In genomic region chr9:103490439-103490838, GRCm38 (mm10) we compare ENCODE assay signal across 8 mouse cellular contexts. TPM values are rescaled to one million over a fixed set of nuclear protein-coding genes. Genes with fewer than 3 reads are reported as not detected.
DNase-seq lines count a peak whose midpoint lies in the region; ATAC-seq and TF ChIP-seq lines count a peak whose summit lies in the region.
"Had no signal": no experiment of that assay in that cellular context is flagged by ENCODE, and none has a peak within 500 bp of the region (broad histone marks: within the 10 kb centered on the region; RNA-seq: fewer than 3 reads in every experiment).

No protein-coding gene starts in this region.

- H3K36me3 ChIP-seq in intestine, postnatal 0 days (ENCODE audit: control insufficient read depth, insufficient read depth): no peaks in the 10 kb centered on the region
- no peaks in the 10 kb centered on the region for H3K36me3 ChIP-seq in midbrain, embryonic 14.5 days (ENCODE audit: control insufficient read depth, insufficient read depth, low read length)
- no peaks in the 10 kb centered on the region for H3K36me3 ChIP-seq in spleen, adult 2 months (ENCODE audit: control insufficient read depth, insufficient read depth, low read length)

- no peak for TF ChIP-seq POLR2A in spleen, adult 2 months (IDR thresholded peaks at IDR 0.05; ENCODE audit: low read depth, low read length)

- H3K9me3 ChIP-seq in intestine, postnatal 0 days (ENCODE audit: control insufficient read depth): no peaks in the 10 kb centered on the region
- H3K9me3 ChIP-seq in midbrain, embryonic 14.5 days (ENCODE audit: control insufficient read depth, low read length): no peaks in the 10 kb centered on the region

- 23% methylated on average over 2 of the region's 2 CpGs for WGBS in intestine, postnatal 0 days
- WGBS in midbrain, embryonic 14.5 days: 26% methylated on average over 2 of the region's 2 CpGs
- 31% methylated on average over 2 of the region's 2 CpGs for WGBS in spleen, adult 2 months

- no peak overlapping the region for H3K27ac ChIP-seq in intestine, postnatal 0 days (ENCODE audit: low read depth, low read length)
- H3K27ac ChIP-seq in midbrain, embryonic 14.5 days (replicated peaks; ENCODE audit: low read depth, low read length): no peak overlapping the region
- peak overlapping the region; percentile 66; the same call in 1 of the 2 replicates for H3K27ac ChIP-seq in spleen, adult 2 months (ENCODE audit: insufficient read depth, low read length)

- no peaks in the 10 kb centered on the region for H3K4me1 ChIP-seq in intestine, postnatal 0 days (replicated peaks; ENCODE audit: control insufficient read depth, insufficient read depth, low read length)
- H3K4me1 ChIP-seq in midbrain, embryonic 14.5 days (ENCODE audit: control insufficient read depth, insufficient read depth, low read length): peaks cover 12% of the 10 kb centered on the region; the same call in 1 of the 2 replicates
- H3K4me1 ChIP-seq in spleen, adult 2 months (ENCODE audit: control insufficient read depth, insufficient read depth, insufficient read length): peaks cover 17% of the 10 kb centered on the region; the same call in 1 of the 2 replicates

- no peaks in the 10 kb centered on the region for H3K27me3 ChIP-seq in intestine, postnatal 0 days (replicated peaks; ENCODE audit: control insufficient read depth, insufficient read depth, low read length)
- H3K27me3 ChIP-seq in midbrain, embryonic 14.5 days (ENCODE audit: control insufficient read depth, insufficient read depth, low read length): no peaks in the 10 kb centered on the region
- no peaks in the 10 kb centered on the region for H3K27me3 ChIP-seq in spleen, adult 2 months (ENCODE audit: control insufficient read depth, insufficient read depth, low read length)

- DNase-seq in adrenal gland, adult (ENCODE audit: inconsistent age in 2 of 2, low spot score in 1 of 2): peak; percentile 74 to 93
- peak; percentile 46 for DNase-seq in gastrocnemius, postnatal 25 days
- peak; percentile 87 for DNase-seq in left cerebral cortex, postnatal 4 days
- peak; percentile 85 for DNase-seq in midbrain, embryonic 14.5 days
- peak; percentile 30 to 80 for DNase-seq in spleen, adult 2 months (ENCODE audit: low read depth in 1 of 2, low spot score in 2 of 2)

- H3K9ac ChIP-seq in intestine, postnatal 0 days (ENCODE audit: low read depth, low read length): no peak overlapping the region
- H3K9ac ChIP-seq in midbrain, embryonic 14.5 days (replicated peaks; ENCODE audit: low read length): no peak overlapping the region

- no peak overlapping the region for H3K4me3 ChIP-seq in intestine, postnatal 0 days (ENCODE audit: low read depth, low read length)
- H3K4me3 ChIP-seq in midbrain, embryonic 14.5 days (replicated peaks; ENCODE audit: low read depth, low read length): no peak overlapping the region
- H3K4me3 ChIP-seq in spleen, adult 2 months (ENCODE audit: extremely low read depth, insufficient read depth, insufficient read length): no peak overlapping the region
- H3K4me3 ChIP-seq: myocyte had no signal

- peak; percentile 98 for TF ChIP-seq CTCF in intestine, postnatal 0 days (IDR thresholded peaks at IDR 0.05; ENCODE audit: low read depth)
- peak; percentile 89; the same call in 1 of the 2 replicates for TF ChIP-seq CTCF in spleen, adult 2 months (IDR thresholded peaks at IDR 0.05; ENCODE audit: extremely low read depth, insufficient read depth, insufficient read length, insufficient replicate concordance)

- peak; percentile 61 for ATAC-seq in common myeloid progenitor, adult 5-6 weeks (replicated peaks; ENCODE audit: low read depth, poor library complexity, severe bottlenecking)
- ATAC-seq in intestine, postnatal 0 days: 0 out of 2 replicates have a peak, but pooled peaks have one; percentile 29
- ATAC-seq in midbrain, embryonic 14.5 days (ENCODE audit: low FRiP score, low TSS enrichment): peak; percentile 49

- no peak overlapping the region for H3K4me2 ChIP-seq in intestine, postnatal 0 days (replicated peaks; ENCODE audit: low read depth)
- H3K4me2 ChIP-seq in midbrain, embryonic 14.5 days (ENCODE audit: low read length): no peak overlapping the region

- intact Hi-C loops in left cerebral cortex, postnatal 4 days (cut with DNase I): loop anchor here (10.0 kb wide), 1 partner anchor 134 kb away; no protein-coding TSS in a partner anchor

RNA-seq across cellular contexts. Expression of gene Bfsp2, which starts 10.2 kb away (rescaled TPM):
- total RNA-seq in common myeloid progenitor, adult 5-6 weeks (2017): 2.4 and 3.8 TPM in 2 replicates
- total RNA-seq in gastrocnemius, postnatal 25 days (2021): under 1 TPM; 0.48 to 0.49 TPM
- 0.35 and 0.41 TPM in 2 replicates for polyA plus RNA-seq in intestine, postnatal 0 days (2015; fragmentation: Nextera tagmentation; extraction: Ambion mirVana)
- 1 to 10 TPM in 1 of 2 experiments, under 1 TPM in 1; 0.77 to 1.5 TPM for total RNA-seq in left cerebral cortex, postnatal 4 days (2021)
- 2.7 and 4.0 TPM in 2 replicates for polyA plus RNA-seq in midbrain, embryonic 14.5 days (2014; fragmentation: Nextera tagmentation; extraction: Ambion mirVana)
- 6.9 and 8.9 TPM in 2 replicates for polyA plus RNA-seq in spleen, adult 2 months (2012; rRNA removed)
